Mouse (Mus musculus) liver, embryonic 14.5 days (tissue): Measurements from ENCODE around the gene Spata4.

Experiments
- CTCF ChIP-seq: IDR thresholded peaks from 2 replicates; pipeline ENCODE4 v1.5.1; 2016; ENCODE audit warnings: antibody characterized with exemption, low read depth, control low read depth
- EP300 ChIP-seq: IDR thresholded peaks from 2 replicates; pipeline ENCODE4 v1.6.1; 2016; ENCODE audit warnings: antibody characterized with exemption, low read depth

DNA sequence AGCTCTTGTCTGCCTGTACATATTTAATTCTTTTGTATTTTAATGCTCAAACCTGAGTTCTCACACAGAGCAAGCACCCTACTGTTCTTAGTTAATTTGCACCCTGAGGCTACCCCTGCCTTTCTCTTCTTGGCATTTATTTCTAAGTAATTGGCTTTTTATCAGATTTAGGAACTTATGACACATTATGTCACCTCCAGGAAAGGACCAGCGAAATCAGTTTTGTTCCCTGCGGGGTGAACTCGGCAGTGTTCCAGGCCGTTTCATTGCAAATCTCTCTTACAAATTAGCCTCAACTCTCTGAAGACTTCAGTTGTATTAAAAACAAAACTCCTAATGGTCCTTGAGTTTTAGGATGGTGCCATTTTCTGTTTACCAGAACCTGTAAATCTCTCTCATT is 38.1 kb downstream of the Spata4 start:
- TF ChIP-seq CTCF (no peak), EP300 (no peak)
